Mouse (Mus musculus): ENCODE data around the gene Brox. TPM values are rescaled to one million over a fixed set of nuclear protein-coding genes. Genes with fewer than 3 reads are reported as not detected.

The Brox gene
- total RNA-seq, 2 experiments from 2014 or later = 52.0 to 55.4 TPM

GRCm38 (mm10) chr1:183232985-183233678 lies 63.9 kb downstream of the Brox start:
- no peak for TF ChIP-seq CTCF (IDR thresholded peaks at IDR 0.05)
- no peak overlapping the region for H3K27ac ChIP-seq
- H3K4me3 ChIP-seq = no peak overlapping the region
- DNase-seq (ENCODE audit: extremely low spot score in 1 of 2, low spot score in 2 of 2) = no peak
- intact Hi-C loops (cut with DNase I) = no loop called here

DNA sequence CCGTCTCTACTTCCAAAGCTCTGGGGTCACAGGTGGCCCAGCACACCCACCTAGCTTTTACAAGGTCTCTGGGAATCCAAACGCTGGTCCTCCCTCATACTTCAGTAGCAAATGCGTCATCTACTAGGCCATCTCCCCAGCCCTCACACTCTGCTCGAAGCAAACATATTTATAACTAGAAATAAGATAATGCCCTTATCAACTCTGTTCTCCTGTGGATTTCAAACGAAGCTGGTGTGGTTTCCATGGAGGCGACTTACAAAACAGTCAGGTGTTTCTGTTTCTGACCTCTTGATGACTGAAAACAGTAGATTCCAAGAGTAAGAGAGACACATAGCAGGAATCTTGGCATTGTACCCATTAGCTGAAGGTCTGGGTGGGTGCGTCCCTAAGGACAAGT lies 69.6 kb downstream of the Brox start:
- no peak for DNase-seq (ENCODE audit: extremely low spot score in 1 of 2, low spot score in 2 of 2)
- H3K4me3 ChIP-seq = no peak overlapping the region
- no peak overlapping the region for H3K27ac ChIP-seq
- no peak for TF ChIP-seq CTCF (IDR thresholded peaks at IDR 0.05)
- intact Hi-C loops (cut with DNase I) = no loop called here

Other genes with a start within 250 kb of the Brox start
- gene Disp1, start 75.7 kb downstream of the Brox start, total RNA-seq (2021) = 1 to 10 TPM; 5.4 to 7.7 TPM
- 10 to 100 TPM; 51.6 to 56.5 TPM for gene Aida, start 679 bp downstream of the Brox start, total RNA-seq (2021)
- gene Mia3, start 72.3 kb upstream of the Brox start, total RNA-seq (2021) = 100 to 1,000 TPM; 236 to 257 TPM
- gene Taf1a, start 91.7 kb upstream of the Brox start, total RNA-seq (2021) = 10 to 100 TPM; 18.9 to 19.9 TPM
- gene Hhipl2, start 120.9 kb upstream of the Brox start, total RNA-seq (2021) = under 1 TPM; 0.19 to 0.29 TPM

Measured in left cerebral cortex, adult 2 months (tissue).